Mouse (Mus musculus): Measurements from ENCODE around the gene Rab27a. TPM values are rescaled to one million over a fixed set of nuclear protein-coding genes. Genes with fewer than 3 reads are reported as not detected.
"Not testable (repeated sequence)": the region's sequence is repeated elsewhere in the genome, so short reads cannot be mapped to it uniquely, and the experiment has no call there.

Gene Rab27a
- polyA plus RNA-seq, 1 experiment from 2014 or later: 2.9 TPM

DNA sequence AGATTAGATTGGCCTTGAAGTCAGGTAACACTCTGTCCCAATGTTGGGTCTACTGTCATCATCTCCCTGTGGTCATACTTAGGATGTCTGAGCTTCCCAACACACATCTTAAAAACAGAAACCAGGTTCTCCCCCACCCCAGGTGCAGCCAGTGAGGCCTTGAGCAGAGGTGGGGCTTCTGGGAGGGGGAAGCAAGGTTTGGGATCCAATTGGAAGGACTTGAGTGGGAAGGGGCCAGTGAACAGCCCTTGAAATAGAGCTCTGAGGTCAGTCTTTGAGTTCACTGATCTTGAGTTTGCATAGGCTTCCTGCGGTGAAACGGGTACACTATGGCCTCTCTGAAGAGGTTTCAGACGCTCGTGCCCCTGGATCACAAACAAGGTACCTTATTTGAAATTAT lies 57.5 kb downstream of the Rab27a start, which contains the start of gene Gm20509:
Gm20509 (plus strand) TSS at position 290 of the 400 bp plus-strand sequence.
- Histone ChIP-seq H3K9me3 (replicated peaks) (no peaks in the 10 kb centered on the region), H3K4me1 (peaks cover 8% of the 10 kb centered on the region), H3K27ac (no peak within 1 kb of the TSS)

DNA sequence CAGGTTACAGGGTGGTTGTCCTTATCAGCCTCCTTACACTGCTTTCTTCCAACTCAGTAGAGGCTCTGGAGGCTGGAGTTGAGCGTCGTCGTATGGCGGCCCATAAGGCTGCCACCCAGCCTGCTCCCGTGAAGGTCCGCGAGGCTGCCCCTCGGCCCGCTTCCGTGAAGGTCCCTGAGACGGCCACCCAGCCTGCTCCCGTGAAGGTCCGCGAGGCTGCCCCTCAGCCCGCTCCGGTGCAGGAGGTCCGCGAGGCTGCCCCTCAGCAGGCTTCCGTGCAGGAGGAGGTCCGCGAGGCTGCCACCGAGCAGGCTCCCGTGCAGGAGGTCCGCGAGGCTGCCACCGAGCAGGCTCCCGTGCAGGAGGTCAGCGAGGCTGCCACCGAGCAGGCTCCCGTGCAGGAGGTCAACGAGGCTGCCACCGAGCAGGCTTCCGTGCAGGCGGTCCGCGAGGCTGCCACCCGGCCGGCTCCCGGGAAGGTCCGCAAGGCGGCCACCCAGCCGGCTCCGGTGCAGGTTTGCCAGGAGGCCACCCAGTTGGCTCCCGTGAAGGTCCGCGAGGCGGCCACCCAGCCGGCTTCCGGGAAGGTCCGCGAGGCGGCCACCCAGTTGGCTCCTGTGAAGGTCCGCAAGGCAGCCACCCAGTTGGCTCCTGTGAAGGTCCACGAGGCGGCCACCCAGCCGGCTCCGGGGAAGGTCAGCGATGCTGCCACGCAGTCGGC lies 58.7 kb downstream of the Rab27a start:
- Histone ChIP-seq H3K27ac (no peak overlapping the region), H3K9ac (peak overlapping the region; percentile 64), H3K4me2 (replicated peaks) (peak overlapping the region; percentile 93), H3K27me3 (peaks cover 50% of the 10 kb centered on the region), H3K4me1 (peaks cover 8% of the 10 kb centered on the region), H3K4me3 (peak overlapping the region; percentile 48), H3K36me3 (no peaks in the 10 kb centered on the region), H3K9me3 (replicated peaks) (no peaks in the 10 kb centered on the region)
- 3% methylated on average over 58 of the region's 60 CpGs for WGBS
- 0 out of 2 replicates have a peak, but pooled peaks have one; percentile 38 for ATAC-seq (ENCODE audit: low FRiP score)

More for the DNA sequence above, 57.5 kb downstream of the Rab27a start, which contains the start of gene Gm20509:
- Histone ChIP-seq H3K4me2 (replicated peaks) (peak within 1 kb of the TSS; percentile 93), H3K27me3 (peaks cover 50% of the 10 kb centered on the region), H3K4me3 (peak within 1 kb of the TSS; percentile 48), H3K36me3 (no peaks in the 10 kb centered on the region), H3K9ac (peak within 1 kb of the TSS; percentile 64)
- no peak for ATAC-seq (ENCODE audit: low FRiP score)
- WGBS: 88% methylated on average over 4 of the region's 4 CpGs

DNA sequence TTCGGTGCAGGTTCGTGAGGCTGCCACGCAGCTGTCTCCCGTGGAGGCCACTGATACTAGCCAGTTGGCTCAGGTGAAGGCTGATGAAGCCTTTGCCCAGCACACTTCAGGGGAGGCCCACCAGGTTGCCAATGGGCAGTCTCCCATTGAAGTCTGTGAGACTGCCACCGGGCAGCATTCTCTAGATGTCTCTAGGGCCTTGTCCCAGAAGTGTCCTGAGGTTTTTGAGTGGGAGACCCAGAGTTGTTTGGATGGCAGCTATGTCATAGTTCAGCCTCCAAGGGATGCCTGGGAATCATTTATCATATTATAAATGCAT lies 59.2 kb downstream of the Rab27a start:
- Histone ChIP-seq H3K27me3 (peaks cover 50% of the 10 kb centered on the region), H3K4me3 (peak overlapping the region; percentile 48), H3K27ac (no peak overlapping the region), H3K4me2 (replicated peaks) (peak overlapping the region; percentile 93), H3K9me3 (replicated peaks) (no peaks in the 10 kb centered on the region), H3K9ac (peak overlapping the region; percentile 64; the same call in 1 of the 2 replicates), H3K4me1 (peaks cover 8% of the 10 kb centered on the region), H3K36me3 (no peaks in the 10 kb centered on the region)
- 0 out of 2 replicates have a peak, but pooled peaks have one; percentile 6 for ATAC-seq (ENCODE audit: low FRiP score)
- 24% methylated on average over 5 of the region's 5 CpGs for WGBS

DNA sequence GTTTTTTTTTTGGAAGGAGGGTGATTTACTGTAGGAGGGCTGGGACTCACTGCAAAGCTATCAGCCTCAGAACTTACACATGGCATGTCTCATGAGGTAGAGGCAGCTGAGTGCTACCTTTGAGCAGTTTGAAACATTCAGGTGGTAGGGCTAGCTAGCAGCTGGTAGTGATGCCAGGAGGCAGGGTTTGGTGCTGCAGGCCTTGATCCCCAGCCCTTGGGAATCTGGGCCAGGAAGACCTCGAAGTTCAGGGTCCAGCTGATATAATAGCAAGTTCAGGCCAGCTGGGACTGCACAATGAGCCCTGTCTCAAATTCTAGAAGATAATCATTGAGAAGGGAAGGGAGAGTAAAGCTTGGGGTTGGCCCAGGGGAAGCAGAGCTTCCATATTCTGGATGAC lies 60.5 kb downstream of the Rab27a start:
- Histone ChIP-seq H3K27me3 (peaks cover 50% of the 10 kb centered on the region), H3K4me3 (no peak overlapping the region), H3K9ac (no peak overlapping the region), H3K27ac (no peak overlapping the region), H3K4me2 (replicated peaks) (no peak overlapping the region), H3K36me3 (no peaks in the 10 kb centered on the region), H3K9me3 (replicated peaks) (no peaks in the 10 kb centered on the region), H3K4me1 (peaks cover 8% of the 10 kb centered on the region)
- no peak for ATAC-seq (ENCODE audit: low FRiP score)
- WGBS: 59% methylated on average over 1 of the region's 1 CpGs

DNA sequence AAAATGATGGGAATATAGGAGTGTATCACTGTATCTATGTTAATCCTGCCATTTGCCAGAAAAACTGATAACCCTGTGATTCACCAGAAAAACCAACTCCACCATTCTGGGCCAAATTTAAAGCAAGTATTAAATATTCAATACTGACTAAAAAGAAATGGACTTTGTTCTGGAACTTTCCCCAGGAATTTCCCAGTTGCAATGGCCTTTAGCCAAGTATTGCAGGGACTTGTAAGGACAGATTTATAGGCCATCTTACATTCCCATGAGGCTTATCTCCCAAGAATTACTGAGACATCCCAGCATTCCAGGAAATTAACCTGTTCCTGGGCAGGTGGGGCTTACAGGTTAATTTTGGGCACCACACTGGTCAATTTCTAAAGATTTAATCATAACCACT lies 61.1 kb downstream of the Rab27a start:
- H3K9me3 ChIP-seq (replicated peaks): no peaks in the 10 kb centered on the region
- peaks cover 50% of the 10 kb centered on the region for H3K27me3 ChIP-seq
- no peak for ATAC-seq (ENCODE audit: low FRiP score)
- H3K36me3 ChIP-seq: no peaks in the 10 kb centered on the region
- no peak overlapping the region for H3K27ac ChIP-seq
- no peak overlapping the region for H3K4me3 ChIP-seq
- H3K4me1 ChIP-seq: peaks cover 8% of the 10 kb centered on the region
- H3K4me2 ChIP-seq (replicated peaks): no peak overlapping the region
- no peak overlapping the region for H3K9ac ChIP-seq

DNA sequence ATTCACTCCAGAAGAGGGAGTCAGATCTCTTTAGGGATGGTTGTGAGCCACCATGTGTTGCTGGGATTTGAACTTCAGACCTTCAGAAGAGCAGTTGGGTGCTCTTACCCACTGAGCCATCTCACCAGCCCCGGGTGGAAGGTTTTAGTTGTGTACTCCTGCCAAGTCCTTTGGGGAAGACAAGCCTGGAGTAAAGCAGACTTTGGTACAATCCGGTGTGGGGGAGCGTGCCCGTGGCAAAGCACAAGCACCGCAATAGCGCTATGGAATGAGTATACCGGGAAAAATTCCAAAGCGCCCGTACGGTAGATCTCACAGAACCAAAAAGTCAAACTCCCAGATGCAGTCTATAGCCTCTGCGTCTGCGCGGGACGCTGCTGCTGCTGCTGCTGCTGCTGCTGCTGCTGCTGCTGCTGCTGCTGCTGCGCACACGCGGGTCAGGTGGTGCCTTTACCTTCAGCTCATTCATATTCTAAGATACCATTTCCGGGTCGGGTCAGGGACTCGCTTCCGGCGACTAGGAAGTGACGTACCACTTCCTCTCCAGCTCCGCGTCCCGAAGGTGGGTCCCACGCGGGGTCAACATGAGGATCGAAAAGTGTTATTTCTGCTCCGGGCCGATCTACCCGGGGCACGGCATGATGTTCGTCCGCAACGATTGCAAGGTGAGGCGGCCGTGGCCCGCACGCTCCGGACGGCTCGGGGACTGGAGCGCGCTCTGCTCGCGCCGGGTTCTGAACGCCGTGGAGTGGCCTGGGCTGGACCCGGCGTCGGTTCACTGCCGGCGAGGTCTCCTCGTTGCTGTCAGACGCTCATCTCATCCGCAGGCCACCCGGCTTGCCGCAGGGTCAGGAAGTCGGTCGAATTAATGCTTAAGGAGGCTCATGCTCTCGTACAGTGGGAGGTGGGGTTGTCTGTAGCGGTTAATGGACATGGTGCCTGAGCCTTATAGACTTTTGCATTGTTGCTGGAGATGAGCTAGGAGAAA lies 68.6 kb downstream of the Rab27a start, which contains the start of gene Rsl24d1:
Rsl24d1 (plus strand) TSS at position 508 of the 988 bp plus-strand sequence.
- peak; percentile 97 for ATAC-seq (ENCODE audit: low FRiP score)
- Histone ChIP-seq H3K36me3 (peaks cover 26% of the 10 kb centered on the region), H3K27ac (peak within 1 kb of the TSS; percentile 80), H3K4me3 (peak within 1 kb of the TSS; percentile 96), H3K4me1 (peaks cover 10% of the 10 kb centered on the region), H3K27me3 (no peaks in the 10 kb centered on the region), H3K9ac (peak within 1 kb of the TSS; percentile 86), H3K4me2 (replicated peaks) (peak within 1 kb of the TSS; percentile 89), H3K9me3 (replicated peaks) (no peaks in the 10 kb centered on the region)
- under 1% methylated on average over 64 of the region's 64 CpGs for WGBS

DNA sequence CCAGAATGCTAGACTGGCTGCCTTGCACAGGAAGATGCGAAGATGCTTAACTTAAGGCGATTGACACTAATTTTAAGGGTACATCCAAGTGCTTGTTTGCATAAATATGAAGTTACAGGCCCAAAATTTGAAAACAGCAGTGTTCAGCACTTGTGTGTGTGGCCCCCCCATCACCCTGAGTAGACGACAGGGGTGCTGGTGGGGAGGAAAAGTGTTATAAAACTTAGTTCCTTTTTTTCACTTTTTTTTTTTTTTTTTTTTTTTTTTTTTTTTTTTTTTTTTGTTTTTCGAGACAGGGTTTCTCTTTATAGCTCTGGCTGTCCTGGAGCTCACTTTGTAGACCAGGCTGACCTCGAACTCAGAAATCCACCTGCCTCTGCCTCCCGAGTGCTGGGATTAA lies 72.0 kb downstream of the Rab27a start:
- not testable (repeated sequence) for H3K4me1 ChIP-seq; H3K9me3 ChIP-seq (replicated peaks); H3K4me2 ChIP-seq (replicated peaks); H3K27ac ChIP-seq; ATAC-seq (ENCODE audit: low FRiP score); H3K9ac ChIP-seq; H3K4me3 ChIP-seq; H3K27me3 ChIP-seq
- 96% methylated on average over 5 of the region's 6 CpGs for whole genome bisulfite sequencing
- H3K36me3 ChIP-seq: peaks cover 53% of the 10 kb centered on the region

DNA sequence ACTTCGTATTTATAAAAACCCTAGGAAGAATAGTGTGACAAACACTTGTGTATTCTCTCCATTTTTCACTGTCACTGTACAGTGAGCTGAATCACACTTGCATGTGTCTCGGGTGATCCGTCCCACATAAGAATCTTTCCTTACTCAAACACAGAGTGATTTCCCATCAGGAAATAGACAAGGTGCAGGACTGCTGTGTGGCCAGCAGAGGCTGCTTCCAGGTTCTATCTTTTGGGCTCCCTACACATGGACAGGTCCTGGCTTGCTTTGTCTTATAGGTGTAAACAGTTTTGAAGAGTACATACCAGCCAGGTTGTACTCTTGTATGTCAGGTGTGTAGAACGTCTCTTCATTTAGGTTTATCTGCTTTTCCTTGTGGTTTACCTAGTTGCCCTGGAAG lies 73.4 kb downstream of the Rab27a start:
- peaks cover 61% of the 10 kb centered on the region for H3K36me3 ChIP-seq

DNA sequence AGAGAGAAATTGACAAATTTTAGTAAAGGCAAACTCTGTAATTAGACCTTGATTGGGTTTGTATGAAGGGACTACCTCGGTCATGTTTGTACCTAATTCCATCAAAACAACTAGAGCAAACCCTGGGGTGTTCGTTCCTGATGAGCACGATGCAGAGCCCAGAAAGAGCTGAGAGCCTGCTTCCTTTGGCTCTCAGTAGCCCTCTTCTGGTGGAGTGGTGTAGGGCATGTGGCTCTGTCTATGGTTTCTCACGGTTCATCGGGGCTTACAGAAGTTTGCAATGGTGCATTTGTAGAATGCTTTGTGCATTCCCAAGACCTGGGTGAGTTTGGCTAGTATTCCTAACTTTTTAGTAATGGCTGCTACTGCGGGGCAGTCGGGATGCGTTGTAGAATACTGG lies 77.1 kb downstream of the Rab27a start:
- H3K9ac ChIP-seq: no peak overlapping the region
- WGBS: 80% methylated on average over 8 of the region's 8 CpGs
- no peaks in the 10 kb centered on the region for H3K9me3 ChIP-seq (replicated peaks)
- no peaks in the 10 kb centered on the region for H3K4me1 ChIP-seq
- no peak for ATAC-seq (ENCODE audit: low FRiP score)
- H3K27ac ChIP-seq: no peak overlapping the region
- no peak overlapping the region for H3K4me2 ChIP-seq (replicated peaks)
- H3K36me3 ChIP-seq: peaks cover 79% of the 10 kb centered on the region
- H3K4me3 ChIP-seq: no peak overlapping the region
- H3K27me3 ChIP-seq: no peaks in the 10 kb centered on the region

More for the DNA sequence above, 73.4 kb downstream of the Rab27a start:
- H3K4me3 ChIP-seq: no peak overlapping the region
- H3K27ac ChIP-seq: no peak overlapping the region
- peaks cover 10% of the 10 kb centered on the region for H3K4me1 ChIP-seq
- ATAC-seq (ENCODE audit: low FRiP score): no peak
- no peak overlapping the region for H3K9ac ChIP-seq
- WGBS: 88% methylated on average over 4 of the region's 4 CpGs
- no peak overlapping the region for H3K4me2 ChIP-seq (replicated peaks)
- no peaks in the 10 kb centered on the region for H3K27me3 ChIP-seq
- no peaks in the 10 kb centered on the region for H3K9me3 ChIP-seq (replicated peaks)

DNA sequence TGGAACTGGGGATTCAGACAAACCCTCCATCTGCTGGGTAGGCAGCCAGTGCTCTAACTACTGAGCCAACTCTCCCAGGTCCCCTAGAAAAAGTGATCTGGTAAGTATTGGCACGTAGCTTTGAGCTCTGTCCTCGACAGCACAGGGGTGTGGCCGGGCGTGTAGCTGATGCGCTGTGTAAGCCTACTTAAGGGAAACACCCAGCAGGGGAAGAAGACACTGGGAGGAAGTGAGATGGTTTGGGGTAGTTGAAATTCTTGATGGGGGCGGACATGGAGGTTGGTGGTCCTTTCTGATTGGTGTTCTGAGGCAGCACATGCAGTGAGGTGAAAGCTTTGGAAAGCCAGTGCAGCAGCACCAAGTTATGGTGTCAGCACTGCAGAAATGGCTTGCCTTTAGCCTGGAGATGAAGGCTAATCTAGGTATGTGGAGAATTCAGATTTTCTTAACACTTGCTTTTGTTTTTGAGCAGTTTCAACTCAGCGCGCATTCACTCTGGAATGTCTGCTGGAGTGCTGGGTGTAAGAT lies 80.5 kb downstream of the Rab27a start:
- no peaks in the 10 kb centered on the region for H3K27me3 ChIP-seq
- no peak overlapping the region for H3K9ac ChIP-seq
- H3K4me2 ChIP-seq (replicated peaks): no peak overlapping the region
- ATAC-seq (ENCODE audit: low FRiP score): no peak
- no peaks in the 10 kb centered on the region for H3K4me1 ChIP-seq
- no peak overlapping the region for H3K27ac ChIP-seq
- H3K9me3 ChIP-seq (replicated peaks): no peaks in the 10 kb centered on the region
- H3K36me3 ChIP-seq: peaks cover 90% of the 10 kb centered on the region
- WGBS: 91% methylated on average over 8 of the region's 8 CpGs
- H3K4me3 ChIP-seq: no peak overlapping the region

DNA sequence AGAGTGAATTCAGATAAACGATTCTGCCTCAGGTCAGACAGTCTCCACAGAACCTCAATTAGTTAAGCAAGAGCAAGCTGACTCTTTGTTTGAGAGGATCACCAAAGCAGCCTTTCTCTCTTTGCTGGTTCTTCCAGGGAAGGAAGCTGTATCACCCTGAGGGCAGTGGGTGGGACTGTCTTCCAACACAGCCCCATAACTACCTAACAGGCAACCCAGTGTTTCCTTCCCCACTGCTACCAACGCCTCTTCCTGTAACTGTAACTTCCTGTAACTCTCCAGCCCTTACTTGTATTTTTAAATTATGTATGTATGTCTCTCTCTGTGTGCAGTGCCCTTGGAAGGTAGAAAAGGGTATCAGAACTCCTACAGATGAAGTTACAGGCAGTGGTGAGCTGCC lies 82.8 kb downstream of the Rab27a start:
- Histone ChIP-seq H3K4me3 (no peak overlapping the region), H3K4me2 (replicated peaks) (no peak overlapping the region), H3K36me3 (peaks cover 73% of the 10 kb centered on the region), H3K4me1 (no peaks in the 10 kb centered on the region), H3K27me3 (no peaks in the 10 kb centered on the region), H3K9me3 (replicated peaks) (no peaks in the 10 kb centered on the region), H3K9ac (no peak overlapping the region), H3K27ac (no peak overlapping the region)
- WGBS: 90% methylated on average over 2 of the region's 2 CpGs
- ATAC-seq (ENCODE audit: low FRiP score): no peak

DNA sequence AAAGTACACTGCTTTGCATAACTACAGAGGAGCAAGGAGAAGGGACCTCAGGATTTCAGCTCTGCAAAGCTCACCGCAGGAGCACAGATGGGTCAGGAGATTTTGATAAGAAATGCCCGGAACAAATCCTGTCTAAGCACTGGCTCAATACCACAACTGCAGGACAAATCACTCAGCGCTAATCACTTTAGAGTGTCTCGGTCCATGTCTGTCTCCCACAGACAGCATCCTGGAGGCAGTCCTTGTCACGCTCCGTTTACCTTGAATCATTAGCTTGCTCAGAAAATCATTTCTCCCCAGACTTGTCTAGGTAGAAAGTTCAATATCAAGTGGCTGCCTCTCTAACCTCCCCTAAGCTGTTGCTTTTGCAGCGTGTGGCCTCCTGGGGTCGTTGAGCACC lies 85.2 kb downstream of the Rab27a start:
- H3K4me2 ChIP-seq (replicated peaks): no peak overlapping the region
- no peak overlapping the region for H3K27ac ChIP-seq
- H3K27me3 ChIP-seq: no peaks in the 10 kb centered on the region
- ATAC-seq (ENCODE audit: low FRiP score): no peak
- H3K36me3 ChIP-seq: peaks cover 55% of the 10 kb centered on the region
- WGBS: 74% methylated on average over 8 of the region's 8 CpGs
- H3K4me3 ChIP-seq: no peak overlapping the region
- H3K4me1 ChIP-seq: no peaks in the 10 kb centered on the region
- H3K9me3 ChIP-seq (replicated peaks): no peaks in the 10 kb centered on the region
- H3K9ac ChIP-seq: no peak overlapping the region
